Mouse (Mus musculus) layer of hippocampus, postnatal 36 days (tissue): ENCODE measurements around the gene Tmc8. TPM values are rescaled to one million over a fixed set of nuclear protein-coding genes. Genes with fewer than 3 reads are reported as not detected.

Source experiments
- DNase-seq, 2 experiments: peaks; one replicate each; pipeline ENCODE4 v3.0.0; 2022
- total RNA-seq, 2 experiments: library from RNA; stranded (reverse); gene quantifications; 2 replicates each; pipeline ENCODE4 v1.2.3; 2021

Gene Tmc8
- under 1 TPM; 0.47 to 0.83 TPM for total RNA-seq

DNA sequence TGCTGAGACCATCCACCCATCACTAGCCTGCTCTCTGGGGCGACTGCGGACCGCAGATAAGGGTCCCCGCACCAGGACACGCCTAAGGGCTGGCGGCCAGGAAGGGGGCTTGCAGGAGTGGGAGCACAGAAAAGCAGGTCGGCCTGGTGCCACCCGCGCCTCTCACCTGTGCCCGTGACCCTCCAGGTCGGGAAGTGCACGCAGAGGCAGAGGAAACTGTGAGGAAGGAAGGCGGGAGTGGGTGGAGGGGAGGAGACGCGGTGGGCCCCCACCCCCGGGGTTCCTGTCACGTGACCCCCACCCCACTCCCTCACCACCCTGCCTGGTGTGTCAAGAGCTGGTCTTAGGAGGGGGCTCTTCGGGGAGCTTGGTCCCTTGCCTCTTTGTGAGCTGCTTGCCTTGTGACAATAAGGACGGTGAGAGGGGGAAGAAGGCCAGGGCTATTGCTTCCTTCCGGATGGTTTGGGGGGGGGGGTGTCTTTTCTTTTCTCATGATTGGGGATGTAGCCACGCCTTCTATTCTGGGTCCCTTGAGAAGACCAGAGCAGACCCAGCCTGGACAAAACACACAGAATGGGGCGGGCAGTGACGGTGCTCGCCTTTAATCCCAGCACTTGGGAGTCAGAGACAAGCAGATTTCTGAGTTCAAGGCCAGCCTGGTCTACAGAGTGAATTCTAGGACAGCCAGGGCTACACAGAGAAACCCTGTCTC lies at the start of gene Tmc8, which contains the start of gene Tmc6:
Tmc8 (plus strand) TSS at position 84 of the 712 bp plus-strand sequence.
Tmc6 (minus strand) TSS at position 206 of the 712 bp plus-strand sequence.
- DNase-seq: no peak

DNA sequence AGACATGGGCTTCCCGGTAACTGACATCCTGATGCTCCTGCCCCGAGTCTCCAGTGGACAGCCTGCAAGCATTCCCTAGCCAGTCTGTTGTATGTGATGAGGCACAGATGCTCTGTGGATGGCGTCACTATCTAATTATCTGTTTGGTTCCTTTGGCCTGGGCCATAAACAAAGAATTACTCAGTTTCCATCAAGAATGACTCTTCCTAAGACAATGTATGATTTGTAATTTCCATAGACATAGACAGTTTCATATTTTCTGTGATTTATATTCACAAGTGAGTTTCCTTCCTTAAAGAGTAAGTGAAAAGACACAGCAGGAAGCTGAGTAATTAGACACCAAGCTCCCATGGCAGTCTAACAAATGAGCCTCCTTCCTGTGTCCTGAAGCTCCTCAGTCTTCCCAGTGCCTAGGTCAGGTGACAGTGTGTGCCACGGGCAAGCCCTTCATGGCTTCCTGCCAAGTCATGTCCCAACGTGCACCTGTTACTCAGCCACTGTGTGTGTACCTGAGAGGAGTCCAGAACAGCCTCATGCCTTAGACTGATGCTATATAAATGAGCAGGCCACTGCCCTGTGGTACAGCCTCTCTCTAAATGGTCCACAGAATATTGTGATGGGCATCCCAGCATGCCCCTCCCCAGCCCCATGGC lies 45.7 kb upstream of the Tmc8 start:
- no peak for DNase-seq

DNA sequence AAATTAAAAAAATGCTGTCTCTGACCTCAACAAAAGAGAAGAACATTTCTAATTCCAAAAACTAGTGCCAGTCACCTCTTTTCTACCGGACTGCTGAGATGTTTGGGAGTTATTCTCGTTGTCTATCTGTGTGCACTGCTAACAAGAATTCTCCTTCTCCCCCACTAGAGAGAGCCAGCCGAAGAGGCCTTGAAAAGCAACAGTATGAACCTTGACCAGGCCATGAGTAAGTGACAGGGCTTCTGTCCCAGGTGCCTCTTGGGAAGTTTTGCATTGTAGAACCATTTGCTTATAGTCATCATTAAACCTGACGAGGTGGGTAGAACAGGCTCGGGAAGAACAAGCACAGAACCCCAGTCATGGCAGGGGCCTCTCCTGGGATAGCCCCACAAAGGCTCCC lies 43.8 kb upstream of the Tmc8 start:
- DNase-seq: no peak

DNA sequence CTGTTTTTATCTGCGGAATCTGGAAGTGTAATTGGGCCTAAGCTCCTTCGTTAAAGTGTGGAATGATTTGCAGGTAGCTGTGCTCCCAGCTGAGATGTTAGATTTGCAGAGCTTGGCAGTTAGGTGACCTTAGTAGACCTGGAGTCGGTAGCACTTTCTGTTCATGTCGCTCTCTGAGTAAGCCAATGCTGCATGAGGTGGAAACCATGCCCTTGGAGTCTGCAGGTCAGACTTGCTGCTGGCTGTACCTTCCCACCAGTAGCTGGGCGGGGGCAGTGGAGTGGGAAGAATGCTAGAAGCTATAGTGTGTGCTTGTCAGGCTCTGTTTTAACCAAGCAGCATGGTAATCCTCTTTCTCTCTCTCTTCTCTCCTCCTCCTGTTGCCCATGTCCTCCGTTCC lies 40.7 kb upstream of the Tmc8 start:
- no peak for DNase-seq

DNA sequence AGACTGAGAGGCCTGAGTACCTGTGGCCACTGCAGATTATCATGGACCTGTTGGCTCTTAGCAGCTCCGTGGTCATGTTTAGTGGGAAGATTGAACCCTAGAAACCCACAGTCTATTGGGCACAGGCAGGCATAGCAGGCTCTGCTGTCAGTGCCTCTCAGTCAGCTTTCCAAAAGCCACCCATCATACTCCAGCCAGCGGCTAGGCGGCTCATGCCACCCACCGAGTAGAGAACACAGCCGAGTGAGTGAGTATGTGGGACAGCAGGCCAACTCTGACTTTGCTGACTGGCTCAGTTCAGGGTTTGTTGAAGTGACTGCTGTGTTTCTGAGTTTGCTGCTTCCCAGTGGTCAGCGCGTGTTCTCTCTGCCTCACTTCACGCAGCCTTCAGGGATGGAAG lies 39.6 kb upstream of the Tmc8 start:
- no peak for DNase-seq

DNA sequence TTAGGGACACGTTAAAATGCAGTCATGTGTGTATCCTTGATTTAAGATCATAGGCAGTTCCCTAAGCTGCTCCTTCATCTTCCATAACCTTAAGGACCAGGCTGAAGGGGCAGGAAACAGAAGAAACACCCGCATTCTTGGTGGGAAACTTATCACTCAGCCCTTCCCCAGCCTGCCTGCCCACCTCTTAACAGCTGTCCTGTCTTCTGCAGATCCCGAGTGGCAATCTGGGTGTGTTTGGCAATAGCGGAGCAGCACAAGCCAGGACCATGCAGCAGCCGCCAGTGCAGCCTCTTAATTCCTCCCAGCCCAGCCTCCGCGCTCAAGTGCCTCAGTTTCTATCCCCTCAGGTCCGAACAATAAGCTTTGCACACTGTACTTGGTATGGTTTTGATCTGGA lies 39.2 kb upstream of the Tmc8 start:
- DNase-seq: no peak

DNA sequence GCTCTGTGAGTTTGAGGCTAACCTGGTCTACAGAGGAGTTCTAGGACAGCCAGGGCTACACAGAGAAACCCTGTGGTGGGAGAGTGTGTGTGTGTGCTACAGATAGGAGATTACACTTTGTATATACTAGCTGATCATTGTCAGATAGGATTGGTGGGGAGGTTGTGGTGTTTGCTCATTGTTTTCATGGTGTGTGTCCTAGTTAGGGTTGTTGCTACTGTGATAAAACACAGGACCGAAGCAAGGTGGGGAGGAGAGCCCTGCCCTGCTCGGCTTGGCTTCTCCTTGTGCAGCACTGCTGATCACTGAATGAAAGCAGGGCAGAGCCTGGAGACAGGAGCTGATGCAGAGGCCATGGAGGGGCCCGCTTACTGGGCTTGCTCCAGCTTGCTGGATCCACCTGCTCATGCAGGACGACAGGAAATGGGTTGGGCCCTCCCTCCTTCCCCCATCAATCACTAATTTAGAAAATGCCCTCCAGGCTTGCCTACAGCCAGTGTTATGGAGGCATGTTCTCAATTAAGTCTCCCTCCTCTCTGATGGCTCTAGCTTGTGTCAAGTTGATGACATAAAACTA lies 38.3 kb upstream of the Tmc8 start:
- DNase-seq: no peak

DNA sequence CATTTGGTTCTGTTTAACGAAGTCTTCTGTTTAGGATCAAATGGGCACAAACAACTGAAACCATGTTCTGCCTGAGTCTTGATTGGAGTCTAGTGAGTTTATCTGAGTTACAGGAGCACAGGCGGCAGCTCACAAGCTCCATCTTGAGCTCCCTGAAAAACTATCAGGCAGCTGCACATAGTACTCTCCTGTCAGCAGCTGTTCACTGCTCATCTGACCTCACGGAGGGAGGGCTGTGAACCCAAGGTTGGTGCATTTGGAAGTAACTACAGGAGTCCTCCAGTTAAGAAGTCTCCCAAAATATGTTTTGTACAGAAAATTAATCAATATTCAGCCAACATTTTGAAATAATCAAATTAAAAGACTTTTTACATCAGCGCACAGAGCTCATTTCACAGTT lies 33.2 kb upstream of the Tmc8 start:
- DNase-seq: no peak

DNA sequence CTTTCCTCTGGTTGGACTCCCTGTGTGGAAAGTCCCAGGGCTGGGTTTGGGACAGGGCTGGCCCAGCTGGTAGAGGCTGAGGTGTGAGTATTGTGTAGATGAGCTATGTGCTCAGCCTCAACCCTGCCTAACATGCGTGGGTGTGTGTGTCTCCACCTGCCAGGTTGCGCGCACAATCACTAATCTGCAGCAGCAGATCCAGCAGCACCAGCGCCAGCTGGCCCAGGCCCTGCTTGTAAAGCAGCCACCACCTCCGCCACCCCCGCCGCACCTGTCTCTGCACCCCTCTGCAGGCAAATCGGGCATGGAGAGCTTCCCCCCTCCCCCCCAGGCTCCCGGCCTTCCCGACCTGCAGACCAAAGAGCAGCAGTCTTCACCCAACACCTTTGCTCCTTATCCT lies 32.5 kb upstream of the Tmc8 start:
- DNase-seq: peak; percentile 84 to 86

DNA sequence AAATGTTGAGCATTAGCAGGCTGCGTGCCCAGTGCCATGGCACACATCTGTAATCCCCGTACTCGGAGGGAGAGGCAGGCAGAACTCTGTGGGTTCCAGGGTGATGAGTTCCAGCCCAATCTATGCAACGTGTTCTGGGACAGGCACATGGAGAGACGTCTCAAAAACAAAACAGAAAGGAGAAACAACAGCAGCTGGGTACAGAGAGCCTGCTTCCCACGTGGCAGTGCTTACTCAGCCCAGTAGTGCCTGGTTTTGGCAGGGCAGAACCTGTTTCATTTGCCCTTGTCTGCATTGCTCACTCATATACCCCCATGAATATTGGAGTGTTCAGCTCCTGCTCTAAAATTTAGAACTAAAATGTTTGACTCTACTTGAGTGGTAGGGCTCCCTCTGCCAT lies 30.3 kb upstream of the Tmc8 start:
- DNase-seq: no peak

DNA sequence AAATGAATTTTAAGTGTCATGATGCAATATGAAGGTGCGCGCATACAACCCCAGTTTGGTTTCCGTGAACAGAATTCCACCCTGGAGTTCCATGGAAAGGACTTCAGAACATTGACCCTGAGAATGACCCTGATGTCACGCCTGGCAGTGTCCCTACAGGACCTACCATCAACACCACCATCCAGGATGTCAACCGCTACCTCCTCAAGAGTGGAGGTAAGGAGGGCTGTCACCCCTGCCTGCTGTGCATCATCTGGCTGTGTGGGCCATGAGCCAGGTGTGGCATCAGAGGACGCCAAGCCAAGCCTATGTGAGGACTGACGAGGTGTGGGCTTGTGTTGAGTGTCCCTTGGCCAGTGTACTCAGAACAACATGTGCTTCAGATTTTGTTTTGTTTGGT lies 26.0 kb upstream of the Tmc8 start:
- no peak for DNase-seq

DNA sequence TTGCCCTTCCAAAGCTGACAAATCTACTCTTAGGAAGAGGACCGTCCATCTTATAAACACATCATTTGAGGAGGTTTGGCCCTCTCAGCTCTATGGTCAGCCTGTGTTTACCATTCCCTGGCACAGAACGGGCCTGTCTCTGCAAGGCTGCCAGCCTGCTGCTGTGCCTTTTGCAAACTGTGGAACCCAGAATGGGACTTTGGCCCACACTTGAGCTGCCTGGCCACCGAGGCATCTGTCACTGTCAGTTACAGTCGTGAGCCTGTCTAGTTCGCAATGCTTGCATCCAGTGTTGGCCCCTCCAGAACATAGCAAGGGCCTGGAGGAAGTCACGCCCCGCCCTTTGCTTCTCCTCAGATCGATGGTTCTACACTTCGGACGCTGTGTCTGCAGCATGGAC lies 22.6 kb upstream of the Tmc8 start:
- no peak for DNase-seq

DNA sequence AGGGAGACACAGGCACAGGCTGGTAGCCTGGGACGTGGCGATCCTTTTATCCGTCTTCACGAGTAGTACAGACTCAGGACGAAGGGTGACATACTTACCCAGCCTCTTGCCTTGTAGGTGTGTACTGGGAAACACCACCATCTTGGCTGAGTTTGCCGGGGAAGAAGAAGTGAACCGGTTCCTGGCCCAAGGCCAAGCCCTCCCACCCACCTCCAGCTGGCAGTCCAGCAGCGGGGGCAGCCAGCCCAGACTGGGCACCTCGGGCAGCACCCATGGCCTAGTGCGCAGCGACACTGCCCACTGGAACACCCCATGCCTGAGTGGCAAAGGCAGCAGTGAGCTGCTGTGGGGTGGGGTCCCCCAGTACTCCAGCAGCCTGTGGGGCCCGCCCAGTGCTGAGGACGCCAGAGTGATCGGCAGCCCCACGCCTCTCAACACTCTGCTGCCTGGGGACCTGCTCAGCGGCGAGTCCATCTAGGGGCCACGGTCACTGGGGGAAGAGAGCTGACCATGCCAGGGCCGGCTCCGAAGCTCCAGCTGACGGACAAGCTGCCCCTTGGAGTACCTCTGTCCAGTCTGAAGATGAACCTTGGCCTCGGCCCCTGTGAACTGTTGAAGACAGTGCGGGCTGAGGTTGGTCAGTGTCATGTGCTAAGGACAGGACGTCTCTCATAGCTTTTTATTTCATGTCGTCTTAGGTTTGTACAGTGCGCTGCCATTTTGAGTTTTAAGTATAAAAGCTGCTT lies 21.3 kb upstream of the Tmc8 start:
- DNase-seq: no peak

DNA sequence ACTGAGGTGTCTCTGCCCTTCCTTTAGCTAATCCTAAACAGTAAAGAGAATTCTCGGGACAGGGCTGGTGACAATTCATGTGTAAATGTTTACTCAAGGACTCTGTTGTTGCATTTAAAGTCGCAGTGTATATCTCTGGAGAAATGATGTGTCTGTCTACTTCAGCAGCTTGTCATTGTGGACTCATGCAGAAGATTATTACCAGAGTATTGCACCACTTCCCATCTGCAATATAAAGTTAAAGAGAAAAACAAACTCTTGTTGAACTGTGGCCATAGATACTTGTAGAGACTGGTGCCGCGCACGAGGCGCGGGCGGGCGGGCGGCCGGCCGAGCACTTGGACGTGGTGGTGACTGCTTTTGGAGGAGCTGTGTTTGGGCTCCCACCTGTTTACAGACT lies 20.1 kb upstream of the Tmc8 start:
- no peak for DNase-seq

DNA sequence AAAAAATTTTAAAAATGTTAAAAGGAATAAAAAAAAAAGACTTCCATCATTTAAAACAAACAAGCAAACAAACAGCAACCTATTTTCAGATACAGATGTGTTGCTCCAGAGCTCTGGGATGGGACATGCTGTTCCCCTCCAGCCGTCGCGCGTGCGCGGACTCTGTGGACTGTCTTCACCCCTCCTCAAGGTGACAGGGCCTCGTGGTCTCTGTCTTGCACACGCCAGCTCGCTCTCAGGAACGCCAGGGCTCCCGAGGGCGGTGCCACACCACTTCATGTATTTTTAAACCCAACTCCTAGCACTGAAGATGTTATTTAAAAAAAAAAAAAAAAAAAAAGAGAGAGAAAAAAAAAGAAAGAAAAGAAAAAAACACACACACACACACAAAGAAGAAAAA lies 19.6 kb upstream of the Tmc8 start:
- no peak for DNase-seq

DNA sequence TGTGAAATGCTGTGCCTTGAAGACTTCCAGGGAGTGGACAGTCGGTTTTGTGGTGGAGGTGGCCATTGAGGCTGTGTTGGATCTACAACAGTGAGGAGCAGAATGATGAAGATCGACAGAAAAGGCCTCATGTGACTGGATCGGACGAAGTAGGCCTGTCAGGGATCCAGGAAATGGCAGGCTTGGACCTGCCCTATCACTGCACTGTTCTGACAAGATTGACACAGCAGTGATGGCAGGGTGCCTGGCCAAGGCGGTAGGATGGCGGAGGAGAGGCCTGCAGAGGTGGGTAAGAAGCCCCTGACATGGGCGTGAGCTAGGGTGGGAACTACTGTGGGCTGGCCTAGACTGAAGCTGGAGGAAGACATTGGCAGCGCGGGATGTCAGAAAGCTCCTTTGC lies 17.6 kb upstream of the Tmc8 start:
- DNase-seq: no peak

DNA sequence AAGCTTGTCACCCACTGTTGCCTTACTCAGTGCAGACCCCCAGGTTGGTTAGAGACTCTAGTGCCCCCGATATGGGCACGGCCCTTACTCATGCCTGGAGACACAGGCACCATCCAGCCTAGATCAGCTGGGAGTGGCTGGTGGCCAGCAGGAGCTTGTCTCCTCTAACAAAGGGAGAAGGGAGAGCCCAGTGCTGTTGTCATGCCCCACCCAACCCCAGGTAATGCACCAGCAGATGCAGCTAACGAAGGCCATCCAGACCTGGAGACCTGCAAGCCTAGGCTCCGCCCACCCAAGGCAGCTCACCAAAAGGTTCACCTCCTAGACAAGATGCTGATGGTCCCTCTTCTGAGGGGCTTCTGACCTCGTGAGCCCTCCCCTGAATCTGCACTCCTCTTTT lies 16.5 kb upstream of the Tmc8 start:
- DNase-seq: no peak

DNA sequence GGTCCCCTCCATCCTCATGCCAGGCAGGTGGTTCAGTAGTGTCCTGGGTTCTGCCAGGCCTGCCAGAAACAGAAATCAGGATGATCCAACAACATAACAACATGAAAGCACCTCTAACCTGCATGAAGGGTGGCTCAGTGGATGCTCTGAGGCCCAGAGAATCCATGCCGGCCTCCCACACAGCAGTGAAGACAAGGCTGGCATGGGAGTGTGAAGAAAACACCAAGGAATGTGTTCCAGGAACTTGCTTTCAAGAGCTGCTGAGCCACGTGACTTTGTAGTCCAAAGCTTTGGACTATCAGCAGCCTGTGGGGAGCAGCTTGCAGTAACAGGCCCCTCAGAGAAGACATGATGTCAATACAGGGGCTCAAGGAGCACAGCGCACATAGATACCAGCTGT lies 15.6 kb upstream of the Tmc8 start:
- no peak for DNase-seq

DNA sequence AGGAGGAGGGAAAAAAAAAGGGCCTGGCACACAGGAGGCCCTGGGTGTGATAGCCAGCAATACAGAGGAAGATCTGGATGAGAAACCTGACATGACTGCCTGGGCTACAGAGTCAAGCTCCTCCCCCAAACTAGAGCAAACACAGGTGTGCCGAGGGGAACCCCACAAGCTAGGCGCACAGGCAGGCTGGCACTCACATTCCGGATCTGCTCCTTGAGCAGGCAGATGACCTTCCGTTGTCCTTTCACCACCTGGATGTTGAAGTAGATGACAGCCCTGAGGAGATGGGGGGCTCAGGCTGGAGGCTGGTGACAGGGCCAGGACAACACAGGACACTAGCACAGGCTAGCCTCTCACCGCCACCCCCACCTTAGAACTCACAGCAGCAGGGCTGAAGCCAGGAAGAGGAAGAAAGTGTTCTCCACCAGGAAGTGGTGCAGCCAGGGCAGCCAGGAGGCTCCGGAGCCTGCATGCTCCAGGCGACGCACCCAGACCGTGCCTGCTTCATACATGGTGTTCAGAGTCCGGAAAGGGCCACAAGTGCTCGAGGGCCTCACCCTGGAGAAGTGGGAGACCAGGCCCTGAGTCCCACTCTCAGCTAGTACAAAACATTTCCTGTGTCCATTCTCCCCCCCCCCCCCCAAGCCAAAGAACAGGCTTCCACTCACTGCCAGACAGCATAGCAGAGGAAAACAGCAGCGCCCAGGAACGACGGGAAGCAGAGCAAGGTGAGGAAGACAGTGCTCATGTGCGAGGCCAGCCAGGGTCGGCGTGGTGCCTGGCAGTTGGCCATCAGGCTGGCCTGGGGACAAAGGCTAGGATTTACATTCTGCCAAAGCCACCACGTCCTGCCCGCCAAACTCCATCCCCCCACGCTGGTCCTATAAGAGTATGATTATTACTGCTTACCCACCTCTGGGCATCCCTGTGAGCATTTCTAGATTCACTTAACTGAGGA lies 12.9 kb upstream of the Tmc8 start:
- no peak for DNase-seq

DNA sequence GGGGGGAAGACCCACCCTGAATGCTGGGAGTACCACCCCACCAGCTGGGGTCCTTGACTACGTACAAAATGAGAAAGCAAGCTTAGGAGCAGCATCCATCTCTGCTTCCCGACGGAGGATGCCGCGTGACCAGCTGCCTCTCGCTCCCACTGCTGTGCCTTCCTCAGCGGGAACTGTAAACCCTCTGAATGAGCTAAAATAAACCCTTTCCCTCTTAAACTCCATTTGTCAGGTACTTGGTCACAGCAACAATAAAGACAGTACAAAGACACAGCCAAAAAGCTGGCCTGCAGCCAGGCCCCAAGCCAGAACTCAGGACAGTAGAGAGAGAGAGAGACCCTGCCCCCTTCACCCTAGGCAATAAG lies 12.2 kb upstream of the Tmc8 start:
- no peak for DNase-seq

DNA sequence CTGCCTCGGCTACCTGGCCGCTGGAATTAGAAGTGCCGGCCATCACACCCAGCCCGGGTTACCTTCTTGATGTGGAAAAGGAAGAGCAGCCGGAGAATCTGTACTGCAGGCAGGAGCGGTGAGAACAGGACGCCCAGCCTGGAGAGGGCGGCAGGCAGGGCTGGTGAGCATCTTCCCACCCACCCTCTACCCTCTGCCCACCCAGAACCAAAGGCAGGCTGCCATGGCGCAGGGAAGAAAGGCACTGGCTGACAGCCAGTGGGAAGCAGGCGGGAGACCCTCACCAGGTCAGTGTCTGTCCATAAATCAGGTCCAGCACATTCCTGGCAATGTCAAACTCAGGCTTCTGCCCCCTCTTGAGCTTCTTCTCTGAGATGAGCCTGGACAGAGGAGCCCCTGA lies 11.5 kb upstream of the Tmc8 start:
- no peak for DNase-seq

DNA sequence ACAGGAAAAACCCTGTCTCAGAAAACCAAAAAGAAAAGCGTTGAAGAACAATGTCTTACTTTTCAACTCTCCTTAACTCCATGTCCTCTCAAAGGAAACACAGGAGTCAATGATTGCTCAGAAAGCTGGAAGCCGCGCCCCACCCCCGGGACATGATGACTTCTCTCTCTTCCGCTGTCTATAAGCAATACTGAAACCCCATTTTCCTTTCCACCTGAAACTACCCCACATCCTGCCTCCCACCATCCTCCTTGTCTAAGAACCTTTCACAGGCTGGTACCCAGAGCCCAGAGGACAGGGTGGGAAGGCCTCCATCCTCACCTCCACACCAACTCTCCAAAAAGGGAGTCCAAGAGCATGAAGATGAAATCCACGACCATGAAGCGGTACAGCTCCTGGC lies 9.5 kb upstream of the Tmc8 start:
- no peak for DNase-seq
